Mouse (Mus musculus) gastrocnemius, postnatal 14 days (tissue): ENCODE measurements around the gene Herc2. TPM values are rescaled to one million over a fixed set of nuclear protein-coding genes. Genes with fewer than 3 reads are reported as not detected.
A peak's percentile ranks its signal among the peaks of the same experiment; 100 is the strongest.
"Not testable (repeated sequence)": the region's sequence is repeated elsewhere in the genome, so short reads cannot be mapped to it uniquely, and the experiment has no call there.

Source experiments
- DNase-seq: peaks from one replicate; pipeline ENCODE4 v3.0.0; 2021; ENCODE audit warnings: mixed read lengths
- intact Hi-C: fragments of 180-260 bp; cut with DNase I; formaldehyde crosslinking; loops from one replicate; pipeline ENCODE4 v1.15.1; 2025; ENCODE audit warnings: low total_unique reads
- long read RNA-seq, 2 experiments: library from polyadenylated mRNA; stranded (forward); transcript quantifications; one replicate each; pipeline ENCODE4 v2.0.0; 2021
- total RNA-seq, 2 experiments: library from RNA; stranded (reverse); gene quantifications; 2 replicates each; pipeline ENCODE4 v1.2.3; 2021

The Herc2 gene
- 10 to 100 TPM; 26.8 to 29.0 TPM for total RNA-seq
- long read RNA-seq, experiment 1, partial matches to known transcripts = 8 of 9 reads
- long read RNA-seq, experiment 1, other reads (novel, unspliced or antisense) = 1 of 9 reads
- long read RNA-seq, experiment 2, partial matches to known transcripts = 12 of 13 reads
- long read RNA-seq, experiment 2, other reads (novel, unspliced or antisense) = 1 of 13 reads

- intact Hi-C loops = no loop called here
- peak; percentile 99 for DNase-seq
Measured at GRCm38 (mm10) chr7:56049831-56050321, at the start of gene Herc2. TSS of gene Herc2 (plus strand) at chr7:56050196.

GRCm38 (mm10) chr7:56010318-56011017 is 39.5 kb upstream of the Herc2 start:
- DNase-seq = no peak
- intact Hi-C loops = no loop called here

- no peak for DNase-seq
- intact Hi-C loops = no loop called here
Measured at GRCm38 (mm10) chr7:56011018-56011333, 39.0 kb upstream of the Herc2 start.

GRCm38 (mm10) chr7:56013261-56014001 is 36.6 kb upstream of the Herc2 start:
- intact Hi-C loops = no loop called here
- no peak for DNase-seq

- DNase-seq, intact Hi-C loops: not testable (repeated sequence)
Measured at GRCm38 (mm10) chr7:56014002-56014702, 35.8 kb upstream of the Herc2 start.

- DNase-seq = no peak
- intact Hi-C loops = no loop called here
Measured at GRCm38 (mm10) chr7:56015172-56015571, 34.8 kb upstream of the Herc2 start.

GRCm38 (mm10) chr7:56015837-56016236 is 34.2 kb upstream of the Herc2 start:
- DNase-seq = no peak
- intact Hi-C loops = no loop called here

GRCm38 (mm10) chr7:56017761-56018160 is 32.2 kb upstream of the Herc2 start:
- intact Hi-C loops = no loop called here
- no peak for DNase-seq

GRCm38 (mm10) chr7:56018446-56018971 is 31.5 kb upstream of the Herc2 start:
- intact Hi-C loops = no loop called here
- DNase-seq = no peak

GRCm38 (mm10) chr7:56018972-56019929 is 30.7 kb upstream of the Herc2 start:
- intact Hi-C loops = no loop called here
- DNase-seq = peak; percentile 68

- no peak for DNase-seq
- intact Hi-C loops = no loop called here
Measured at GRCm38 (mm10) chr7:56019930-56020253, 30.1 kb upstream of the Herc2 start, which contains the start of gene Nipa1. TSS of gene Nipa1 (minus strand) at chr7:56019954.

GRCm38 (mm10) chr7:56023586-56023985 is 26.4 kb upstream of the Herc2 start:
- intact Hi-C loops = no loop called here

GRCm38 (mm10) chr7:56042353-56042752 is 7.6 kb upstream of the Herc2 start:
- intact Hi-C loops = loop anchor here (5.0 kb wide), 1 partner anchor 55 kb away; no protein-coding TSS in a partner anchor
- DNase-seq = peak; percentile 67

More at GRCm38 (mm10) chr7:56023586-56023985, 26.4 kb upstream of the Herc2 start:
- DNase-seq = no peak

- no peak for DNase-seq
- intact Hi-C loops = loop anchor here (5.0 kb wide), 1 partner anchor 56 kb away; no protein-coding TSS in a partner anchor
Measured at GRCm38 (mm10) chr7:56043577-56044266, 6.3 kb upstream of the Herc2 start.

GRCm38 (mm10) chr7:56044267-56044629 is 5.7 kb upstream of the Herc2 start:
- intact Hi-C loops = loop anchor here (5.0 kb wide), 1 partner anchor 57 kb away; no protein-coding TSS in a partner anchor
- no peak for DNase-seq

GRCm38 (mm10) chr7:56047178-56047577 is 2.8 kb upstream of the Herc2 start:
- intact Hi-C loops = no loop called here

GRCm38 (mm10) chr7:56050487-56050911 is 503 bp downstream of the Herc2 start:
- DNase-seq = peak; percentile 7
- intact Hi-C loops = no loop called here

More at GRCm38 (mm10) chr7:56047178-56047577, 2.8 kb upstream of the Herc2 start:
- DNase-seq = no peak

- intact Hi-C loops = no loop called here
Measured at GRCm38 (mm10) chr7:56052996-56053395, 3.0 kb downstream of the Herc2 start.

More at GRCm38 (mm10) chr7:56052996-56053395, 3.0 kb downstream of the Herc2 start:
- no peak for DNase-seq
